8 mouse cellular contexts compared by ENCODE assay signal in genomic region chr3:96057747-96058204, GRCm38 (mm10). TPM values are rescaled to one million over a fixed set of nuclear protein-coding genes. Genes with fewer than 3 reads are reported as not detected.
DNase-seq lines count a peak whose midpoint lies in the region; ATAC-seq and TF ChIP-seq lines count a peak whose summit lies in the region.

No protein-coding gene starts in this region.

- H3K4me3 ChIP-seq in cortical plate, adult 2 months (ENCODE audit: insufficient read depth, low read length) = peak overlapping the region; percentile 74

- TF ChIP-seq CTCF in cortical plate, adult 2 months (IDR thresholded peaks at IDR 0.05; ENCODE audit: extremely low read depth, insufficient read depth, low read length) = no peak

- peak overlapping the region; percentile 75 for H3K27ac ChIP-seq in cortical plate, adult 2 months (ENCODE audit: insufficient read depth, low read length)

- peak; percentile 65 to 78 for DNase-seq in gastrocnemius, adult 8-10 months (ENCODE audit: low spot score in 2 of 2)
- peak; percentile 91 for DNase-seq in induced T-regulatory cell, adult 2 months (ENCODE audit: low read depth)
- peak; percentile 70 to 92 for DNase-seq in left cerebral cortex, adult 9 months (ENCODE audit: low spot score in 2 of 2)
- DNase-seq in right cerebral cortex, postnatal 14 days = peak; percentile 85
- peak; percentile 83 to 87 for DNase-seq in urinary bladder, postnatal 36 days (ENCODE audit: low spot score in 2 of 2)

- TF ChIP-seq POLR2A in cortical plate, adult 2 months (IDR thresholded peaks at IDR 0.05; ENCODE audit: extremely low read depth, insufficient read depth, low read length) = peak; percentile 82

- ATAC-seq in activated CD4-positive, CD25-positive, alpha-beta regulatory T cell, adult 4 months = peak; percentile 85
- ATAC-seq in megakaryocyte progenitor cell, adult 5-6 weeks (replicated peaks; ENCODE audit: poor library complexity) = peak; percentile 95

- peaks cover 1% of the 10 kb centered on the region; the same call in 1 of the 2 replicates for H3K4me1 ChIP-seq in cortical plate, adult 2 months (ENCODE audit: control insufficient read depth, insufficient read depth, low read length)

RNA-seq across cellular contexts. Expression of gene Vps45, which starts 0.5 kb away (rescaled TPM):
- polyA plus RNA-seq in activated CD4-positive, CD25-positive, alpha-beta regulatory T cell, adult 4 months (2017; shearing (Covaris generic)) = 10 to 100 TPM; 18.8 to 22.7 TPM
- 29.9 and 32.1 TPM in 2 replicates for polyA plus RNA-seq in cortical plate, adult 2 months (2012; rRNA removed)
- 10 to 100 TPM; 11.3 to 16.8 (median 16.2) TPM for total RNA-seq in gastrocnemius, adult 8-10 months (2022)
- 26.3 and 28.4 TPM in 2 replicates for total RNA-seq in megakaryocyte progenitor cell, adult 5-6 weeks (2015)
- 10.9 and 12.6 TPM in 2 replicates for total RNA-seq in megakaryocyte progenitor cell, adult 5-6 weeks (2017)

RNA-seq across cellular contexts. Expression of gene Otud7b, which starts 46.6 kb away (rescaled TPM):
- 10 to 100 TPM in 1 of 2 experiments, 1 to 10 TPM in 1; 8.0 to 12.0 TPM for polyA plus RNA-seq in activated CD4-positive, CD25-positive, alpha-beta regulatory T cell, adult 4 months (2017; shearing (Covaris generic))
- 17.3 and 19.9 TPM in 2 replicates for polyA plus RNA-seq in cortical plate, adult 2 months (2012; rRNA removed)
- total RNA-seq in gastrocnemius, adult 8-10 months (2022) = 10 to 100 TPM; 61.8 to 77.4 (median 75.8) TPM
- total RNA-seq in megakaryocyte progenitor cell, adult 5-6 weeks (2015) = 3.0 and 3.2 TPM in 2 replicates
- 4.9 and 12.7 TPM in 2 replicates for total RNA-seq in megakaryocyte progenitor cell, adult 5-6 weeks (2017)

Comparison
In these comparisons a context has a peak if more than half of its experiments do, and no peak if none do; other contexts are left out.
1. Peak in every context shown above with its lines: DNase-seq, ATAC-seq, H3K4me3 ChIP-seq and H3K27ac ChIP-seq.
2. RNA of gene Otud7b, which starts 46.6 kb away (total RNA-seq): 61.8 to 77.4 TPM in gastrocnemius, adult 8-10 months; 3.0 to 12.7 TPM in megakaryocyte progenitor cell, adult 5-6 weeks; every median in the first group is over 4 times any median in the second.